Mouse (Mus musculus) spleen, adult 18-20 months (tissue): ENCODE data around the gene Ptprk.

Source experiments
- DNase-seq, 2 experiments: peaks; one replicate each; pipeline ENCODE4 v3.0.0; 2022; ENCODE audit warnings: mixed read lengths in 2 of 2

Ptprk gene

DNA sequence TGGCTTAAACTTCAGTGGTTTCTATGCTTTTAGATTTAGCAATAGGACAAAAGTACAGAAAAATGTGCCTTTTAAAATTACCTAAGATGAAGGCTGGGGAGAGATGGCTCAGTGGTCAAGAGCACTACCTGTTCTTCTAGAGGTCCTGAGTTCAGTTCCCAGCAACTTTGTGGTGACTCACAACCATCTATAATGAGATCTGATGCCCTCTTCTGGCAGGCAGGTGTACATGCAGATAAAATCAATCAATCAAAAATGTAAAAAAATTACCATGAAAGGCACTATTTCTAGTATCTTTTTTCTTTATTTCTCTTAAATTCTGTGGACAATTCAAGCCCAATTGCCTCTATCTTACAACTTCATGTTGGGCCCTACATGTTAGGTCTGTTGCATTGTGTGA lies 42.4 kb downstream of the Ptprk start:
- DNase-seq, result no peak

DNA sequence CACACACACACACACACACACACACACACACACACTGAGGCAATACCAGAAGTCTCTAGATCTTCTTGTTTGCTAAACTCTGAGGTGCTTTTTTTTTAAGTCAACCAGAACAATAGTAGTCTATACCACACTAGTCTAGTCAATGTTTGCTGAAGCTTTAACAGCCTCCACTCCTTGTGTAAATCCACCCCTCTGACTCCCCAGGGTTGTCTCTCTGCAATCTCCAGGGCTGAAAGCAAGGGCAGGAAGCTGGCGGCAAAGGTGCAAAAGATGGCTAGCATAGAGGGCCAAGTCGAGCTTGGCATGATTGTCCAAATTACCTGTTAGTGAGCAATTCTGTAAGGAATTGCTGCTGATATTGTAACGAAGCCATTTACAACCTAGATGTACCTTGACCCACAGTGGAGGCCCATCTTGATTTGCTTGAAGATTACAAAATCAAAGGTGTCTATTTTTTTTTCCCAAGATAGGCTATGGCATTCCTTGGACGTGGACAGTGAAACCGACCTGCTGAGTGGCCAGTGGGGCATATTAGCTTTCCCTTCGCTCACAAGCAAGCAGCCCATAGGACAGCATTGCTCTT lies 44.3 kb downstream of the Ptprk start:
- no peak for DNase-seq

DNA sequence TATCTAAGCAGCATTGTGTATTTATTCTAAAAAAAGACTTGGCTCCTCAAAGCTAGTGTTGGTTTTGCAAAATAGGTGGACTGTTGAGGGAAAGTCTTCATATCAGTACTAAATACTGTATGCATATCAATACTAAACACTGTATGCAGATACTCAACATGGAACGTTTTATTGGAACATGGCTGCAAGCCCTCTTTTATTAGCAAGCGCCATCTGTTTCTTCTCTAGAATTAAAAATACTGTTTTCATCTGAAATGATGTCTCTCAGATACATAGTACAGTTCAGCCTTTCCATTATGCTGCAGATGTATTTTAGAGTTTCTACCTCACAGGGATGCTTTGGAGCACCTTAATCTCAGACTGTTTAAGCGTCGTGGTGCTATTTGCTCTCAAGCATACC lies 49.3 kb downstream of the Ptprk start:
- no peak for DNase-seq

DNA sequence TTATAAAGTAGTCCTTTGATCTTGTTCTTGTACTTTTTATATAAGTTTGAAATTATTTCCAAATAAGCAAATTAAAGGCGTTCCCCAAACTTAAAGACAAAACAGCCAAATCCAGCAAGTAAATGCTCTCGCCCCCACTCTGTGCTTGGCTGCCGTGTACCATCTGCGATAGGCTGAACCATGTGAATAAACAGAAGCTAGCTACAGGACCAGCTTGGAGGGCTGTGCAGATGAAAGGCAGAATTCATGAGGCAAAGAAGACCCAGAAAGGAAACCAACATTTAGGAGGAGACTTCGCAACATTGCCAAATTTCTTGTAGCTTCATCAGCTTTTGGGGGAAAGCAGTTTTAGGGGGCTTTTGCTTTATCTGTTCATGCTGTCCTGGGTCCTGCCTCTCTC lies 53.4 kb downstream of the Ptprk start:
- DNase-seq, result no peak

DNA sequence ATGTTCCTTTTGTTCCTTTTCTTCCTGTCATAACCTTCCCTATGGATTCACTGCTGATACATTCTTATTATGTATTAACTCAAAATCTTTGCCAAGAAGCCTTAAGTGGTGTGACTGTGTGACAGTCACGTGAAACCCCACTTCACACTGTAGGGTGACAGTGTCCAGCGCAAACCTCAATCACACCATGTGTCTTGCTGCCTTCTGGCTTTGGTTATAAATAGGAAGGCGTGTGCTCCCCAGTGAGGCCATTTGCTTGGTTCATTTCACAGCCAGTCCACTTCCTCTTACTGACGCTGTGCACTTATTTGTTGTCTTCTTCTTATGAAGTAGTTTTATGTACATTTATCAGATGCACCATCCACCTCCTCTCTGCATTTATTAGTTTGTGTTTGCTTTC lies 53.8 kb downstream of the Ptprk start:
- no peak for DNase-seq

DNA sequence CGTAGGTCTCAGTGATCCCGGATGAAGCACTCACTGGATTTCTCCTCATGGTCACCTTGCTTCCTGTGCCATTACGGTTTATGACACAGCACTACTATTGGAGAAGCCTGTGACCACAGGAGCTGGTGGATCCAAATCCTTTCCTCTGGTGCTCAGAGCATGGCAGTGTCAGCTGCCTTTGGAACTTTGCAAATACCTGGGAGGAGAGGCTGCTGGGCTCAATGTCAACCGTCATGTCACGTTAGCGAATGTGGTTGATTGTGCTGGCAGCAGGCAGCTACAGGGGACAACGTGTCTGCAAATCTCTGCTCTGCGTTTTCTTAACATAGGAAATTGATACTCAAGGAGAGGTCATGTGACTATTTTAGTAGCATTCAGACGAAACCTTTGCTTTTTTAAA lies 55.8 kb downstream of the Ptprk start:
- DNase-seq, result no peak

DNA sequence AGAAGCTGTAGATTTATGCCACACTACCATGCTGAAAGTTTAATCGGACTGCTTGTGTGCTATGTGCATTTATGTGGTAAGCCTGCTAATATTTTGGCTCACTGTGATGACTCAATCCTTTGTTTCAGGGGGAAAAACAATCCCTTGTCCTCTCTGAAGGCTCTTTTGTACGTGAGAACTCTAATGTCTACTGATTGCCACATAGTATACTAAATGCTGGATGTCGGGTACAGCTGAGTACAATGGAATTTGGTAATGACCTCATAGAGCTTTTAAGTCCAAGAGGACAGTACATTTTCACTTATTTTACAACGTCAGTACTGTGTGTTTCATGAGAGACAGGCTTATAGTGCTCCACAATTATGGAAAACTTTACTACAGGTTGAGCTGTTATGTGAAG lies 59.1 kb downstream of the Ptprk start:
- no peak for DNase-seq

DNA sequence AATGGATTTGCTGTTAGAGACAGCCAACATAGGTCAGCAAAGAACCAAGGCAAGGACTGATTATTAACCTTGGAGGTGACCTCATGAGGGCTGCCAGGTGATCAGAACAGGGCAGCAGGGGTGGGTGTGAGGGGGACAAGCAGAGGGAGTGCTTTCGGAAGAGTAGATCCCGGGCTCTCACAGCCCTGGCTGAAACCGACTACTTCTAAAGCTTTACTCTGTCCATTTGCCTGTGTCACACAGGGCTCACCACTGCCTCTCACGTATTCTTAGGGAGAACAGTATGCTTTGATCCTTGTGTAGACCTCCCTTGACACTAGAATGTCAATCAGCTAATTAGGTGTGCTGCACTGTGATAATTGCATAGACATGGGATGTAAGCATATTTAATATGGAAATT lies 63.8 kb downstream of the Ptprk start:
- DNase-seq, result no peak

DNA sequence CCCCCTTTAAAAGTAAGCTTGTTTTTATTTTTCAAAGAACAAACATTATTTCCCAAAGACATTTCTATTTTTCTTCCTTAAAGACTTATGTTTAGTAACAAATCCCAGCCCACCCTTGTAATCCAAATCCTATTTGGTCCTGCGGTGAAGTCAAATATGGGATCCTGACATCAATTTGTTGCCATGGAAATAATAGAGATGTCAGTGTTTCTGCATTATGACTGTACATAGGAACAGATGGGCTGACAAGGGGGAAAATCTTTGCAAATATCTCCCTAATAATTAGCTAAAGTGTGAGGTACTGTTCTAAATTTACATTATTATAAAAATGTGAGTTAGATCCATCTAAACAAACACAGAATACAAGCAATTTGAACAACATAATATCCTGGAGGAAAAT lies 69.8 kb downstream of the Ptprk start:
- no peak for DNase-seq

DNA sequence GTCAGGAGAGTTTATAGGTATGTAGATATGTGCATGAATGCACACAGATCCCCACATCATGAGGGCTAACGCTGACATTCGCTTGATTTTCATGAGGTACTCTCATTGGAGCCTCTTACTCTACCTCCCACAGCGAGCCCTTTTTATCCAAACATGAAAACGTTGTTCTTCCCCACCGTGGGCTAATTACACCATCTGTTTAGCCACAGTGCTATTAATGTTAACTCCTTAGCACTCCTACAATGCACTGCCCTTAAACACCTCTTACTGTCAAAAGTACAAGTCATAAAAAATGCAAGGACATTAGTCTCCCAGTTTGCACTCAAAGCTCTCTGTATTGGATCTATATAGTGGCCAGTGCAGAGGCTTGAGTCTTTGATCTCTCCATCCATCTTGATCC lies 70.7 kb downstream of the Ptprk start:
- DNase-seq, result no peak

DNA sequence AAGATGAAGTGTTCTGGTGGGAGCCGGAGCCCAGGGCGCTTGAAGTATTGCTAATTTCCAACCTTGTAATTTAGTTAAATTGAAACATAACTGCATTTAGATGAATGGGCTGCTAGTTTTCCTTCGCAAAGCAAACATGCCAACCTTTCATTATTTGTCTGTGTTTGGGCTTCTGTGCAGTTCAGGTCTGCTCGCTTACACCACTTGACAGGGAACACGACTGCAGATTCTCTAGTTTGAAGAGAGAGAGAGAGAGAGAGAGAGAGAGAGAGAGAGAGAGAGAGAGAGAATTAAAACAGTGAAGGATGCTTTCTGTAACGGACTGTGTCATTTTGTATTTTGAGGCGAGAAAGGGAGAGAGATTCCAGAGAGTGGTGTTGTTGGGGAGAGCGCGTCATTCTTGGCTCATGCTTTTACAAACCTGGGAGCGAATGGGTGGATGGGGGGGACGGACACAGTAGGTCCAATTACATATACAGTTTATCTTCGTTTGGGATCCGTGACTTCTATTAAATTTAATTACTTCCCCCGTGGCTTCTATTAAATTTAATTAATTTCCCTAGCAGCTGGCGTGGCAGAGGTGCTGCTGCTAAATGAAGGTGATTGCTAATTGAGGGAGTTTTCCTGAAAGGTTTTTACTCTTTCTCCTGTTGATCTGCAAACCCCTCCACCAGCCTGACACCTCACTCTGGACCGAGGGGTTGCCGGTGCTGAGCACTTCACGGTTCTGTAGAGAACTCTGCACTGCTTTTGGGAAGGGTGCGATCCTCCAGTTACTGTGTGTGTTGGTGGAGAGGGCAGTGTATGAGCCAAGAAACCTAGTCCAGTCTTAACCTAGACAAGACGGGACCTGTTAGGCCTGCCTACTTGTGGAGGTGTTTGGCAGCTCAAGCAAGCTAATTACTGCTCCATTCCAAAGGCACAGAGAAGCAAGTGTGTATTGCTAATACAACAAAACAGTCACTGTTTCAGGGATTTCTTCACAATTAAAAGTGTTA lies 81.4 kb downstream of the Ptprk start:
- DNase-seq, result no peak

DNA sequence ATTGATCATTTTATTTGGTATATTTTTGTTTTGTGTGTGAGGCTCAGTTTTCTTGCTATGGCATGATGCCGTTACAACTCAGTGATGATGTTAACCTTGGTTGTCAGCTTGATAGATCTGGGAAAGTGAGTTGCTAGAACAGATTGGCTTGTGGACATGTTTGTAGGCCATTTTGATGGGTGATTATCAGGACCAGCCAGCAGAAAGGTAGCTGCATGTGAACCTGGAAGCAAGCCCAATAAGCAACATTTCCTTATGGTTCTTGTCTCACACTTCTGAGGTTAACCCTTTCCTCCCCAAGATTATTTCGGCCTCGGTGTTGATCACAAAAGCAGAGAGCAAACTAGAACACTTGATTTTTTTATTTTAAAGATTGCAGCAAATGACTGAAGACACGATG lies 85.1 kb downstream of the Ptprk start:
- DNase-seq, result no peak

DNA sequence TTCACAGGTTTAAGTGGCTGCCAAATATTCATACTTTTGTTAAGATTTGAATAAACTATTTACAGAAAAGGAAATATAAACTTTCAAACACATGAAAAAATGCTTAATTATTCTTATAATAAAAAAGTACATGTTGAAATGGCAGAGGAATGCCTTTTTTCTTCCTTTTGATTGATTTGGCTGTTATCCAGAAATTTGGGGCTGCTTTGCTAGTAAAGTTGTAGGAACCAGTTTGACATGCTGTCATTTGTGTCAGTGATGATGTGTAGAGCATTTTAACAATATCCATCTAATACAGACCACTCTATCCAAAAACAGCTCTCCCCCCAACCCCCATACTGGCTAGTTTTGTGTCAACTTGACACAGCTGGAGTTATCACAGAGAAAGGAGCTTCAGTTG lies 86.7 kb downstream of the Ptprk start:
- no peak for DNase-seq

DNA sequence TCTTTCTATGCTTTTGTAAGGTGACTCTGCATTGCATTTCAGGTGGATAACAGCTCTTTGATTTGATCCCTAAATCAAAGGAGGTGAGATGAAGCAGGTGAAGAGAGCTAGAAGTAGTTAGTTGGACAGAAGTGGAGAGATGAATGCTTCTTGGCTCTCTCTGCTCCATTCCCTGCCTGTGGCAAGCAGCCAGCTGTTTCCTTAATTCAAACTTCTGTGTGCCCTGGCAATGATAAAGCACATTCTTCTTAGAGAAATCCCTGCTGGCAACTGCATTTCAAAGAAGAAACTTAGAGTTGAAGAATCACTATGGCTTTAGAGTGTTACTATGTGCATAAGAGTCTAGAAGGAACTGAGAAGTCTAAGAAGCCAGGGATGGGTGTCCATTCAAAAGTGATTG lies 89.6 kb downstream of the Ptprk start:
- DNase-seq, result no peak

DNA sequence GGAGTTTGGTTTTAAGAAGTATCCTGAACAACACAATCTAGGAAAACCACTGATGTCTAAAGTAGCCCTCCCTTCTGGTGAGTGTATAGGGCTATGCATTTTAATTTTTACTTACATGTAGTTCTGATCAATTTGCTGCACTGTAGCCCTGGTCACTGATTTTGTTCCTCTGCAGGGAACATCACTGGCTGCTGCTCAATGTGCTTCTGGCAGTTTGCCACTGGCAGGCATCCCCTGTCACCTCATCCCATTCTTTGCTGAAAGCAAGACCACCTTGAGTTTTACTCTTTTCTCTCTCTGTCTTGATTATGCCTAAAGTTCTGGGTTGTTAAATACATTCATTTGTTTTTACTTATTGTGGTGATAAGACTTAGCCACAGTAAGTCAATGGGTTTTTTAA lies 90.1 kb downstream of the Ptprk start:
- no peak for DNase-seq

DNA sequence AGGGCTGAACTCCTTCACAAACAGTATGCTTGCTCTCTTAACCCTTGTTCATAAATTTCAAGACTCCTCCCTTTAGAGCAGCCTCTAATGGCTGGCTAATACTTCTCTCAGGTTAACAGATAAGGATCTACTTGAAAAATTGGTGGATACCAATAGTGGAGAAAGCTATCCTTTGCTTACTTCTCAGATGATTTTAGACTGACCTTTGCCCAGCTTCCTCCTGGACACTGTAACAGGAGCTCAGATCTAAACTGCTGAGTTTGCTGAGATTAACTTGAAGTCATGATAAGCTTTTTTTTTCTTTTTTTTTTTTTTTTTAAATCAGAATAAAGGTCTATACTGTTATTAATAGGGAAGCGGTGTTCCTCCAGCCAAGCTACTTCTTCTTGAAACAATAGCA lies 92.0 kb downstream of the Ptprk start:
- DNase-seq, result no peak

DNA sequence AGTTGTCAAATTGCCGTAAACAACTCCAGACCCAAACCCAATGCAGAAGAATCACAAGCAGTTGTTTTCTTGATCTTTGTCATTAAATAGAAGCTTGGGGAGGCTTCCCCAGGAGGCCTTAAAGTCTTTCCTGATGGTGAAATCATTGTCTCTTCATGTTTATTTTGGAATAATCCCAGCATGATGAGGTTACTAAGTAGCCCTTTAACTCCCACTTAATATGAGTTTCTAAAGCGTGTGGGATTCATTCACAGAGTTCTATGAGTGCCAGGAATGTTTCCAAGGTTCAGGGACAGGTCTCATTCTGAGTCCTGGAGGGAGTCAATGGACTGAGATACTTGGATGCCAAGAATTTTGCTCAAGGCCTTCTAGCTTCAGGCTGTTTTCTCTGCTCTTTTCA lies 92.5 kb downstream of the Ptprk start:
- no peak for DNase-seq

DNA sequence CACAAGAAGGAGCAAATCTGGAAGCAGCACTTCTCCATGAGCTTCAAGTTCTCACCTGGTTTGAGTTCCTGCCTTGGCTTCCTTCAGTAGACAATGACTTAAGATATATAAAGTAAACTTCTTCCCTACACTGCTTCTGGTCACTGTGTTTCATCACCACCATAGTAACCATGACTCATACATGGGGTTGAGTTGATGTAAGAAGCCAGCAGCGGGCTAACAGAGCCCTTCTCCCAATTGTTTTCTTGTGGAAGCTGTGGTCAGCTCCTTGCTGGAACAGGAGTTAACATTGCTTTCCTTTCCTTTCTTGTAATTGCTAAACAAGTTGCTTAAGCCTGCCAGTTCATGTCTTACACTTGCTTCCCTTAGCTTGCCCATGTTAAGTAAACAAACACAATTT lies 96.6 kb downstream of the Ptprk start:
- no peak for DNase-seq

DNA sequence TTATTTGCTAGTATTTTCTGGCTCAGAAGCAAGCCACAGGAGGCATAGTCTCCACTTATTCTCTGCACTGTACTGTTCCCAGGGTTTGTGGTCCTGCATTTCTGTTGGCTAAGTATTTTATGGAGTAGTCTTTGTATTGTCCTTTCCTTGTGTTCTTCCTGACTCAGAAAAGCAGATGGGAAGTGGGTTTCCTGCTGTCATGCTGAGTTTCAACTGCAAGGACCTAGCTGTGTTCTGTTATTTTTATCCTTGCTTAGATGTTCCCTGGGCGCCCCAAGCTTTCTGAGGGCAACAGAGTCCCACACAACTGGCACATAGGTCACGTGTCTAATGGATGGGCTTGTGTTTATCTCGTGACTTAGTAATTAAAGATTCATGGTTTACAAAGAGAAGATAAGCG lies 104.3 kb downstream of the Ptprk start:
- no peak for DNase-seq

DNA sequence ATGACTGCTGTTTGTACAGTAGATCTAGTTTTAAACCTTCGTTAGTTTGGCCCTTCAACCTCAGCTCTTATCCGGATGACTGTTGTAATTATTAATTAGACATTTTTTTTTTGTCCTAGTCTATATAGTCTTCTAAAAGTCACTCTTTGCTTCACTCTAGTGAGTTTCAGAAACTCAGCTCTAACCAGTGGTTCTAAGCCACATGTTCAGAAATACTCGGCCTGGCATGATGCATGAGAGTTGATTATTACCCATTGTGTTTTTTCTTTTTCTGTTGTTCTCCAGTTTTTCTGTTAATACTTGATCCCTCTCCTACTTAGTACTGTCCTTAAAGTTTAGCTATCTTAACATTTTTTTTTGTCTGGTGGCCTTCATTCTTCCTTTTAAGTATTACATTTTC lies 107.5 kb downstream of the Ptprk start:
- DNase-seq, result no peak

DNA sequence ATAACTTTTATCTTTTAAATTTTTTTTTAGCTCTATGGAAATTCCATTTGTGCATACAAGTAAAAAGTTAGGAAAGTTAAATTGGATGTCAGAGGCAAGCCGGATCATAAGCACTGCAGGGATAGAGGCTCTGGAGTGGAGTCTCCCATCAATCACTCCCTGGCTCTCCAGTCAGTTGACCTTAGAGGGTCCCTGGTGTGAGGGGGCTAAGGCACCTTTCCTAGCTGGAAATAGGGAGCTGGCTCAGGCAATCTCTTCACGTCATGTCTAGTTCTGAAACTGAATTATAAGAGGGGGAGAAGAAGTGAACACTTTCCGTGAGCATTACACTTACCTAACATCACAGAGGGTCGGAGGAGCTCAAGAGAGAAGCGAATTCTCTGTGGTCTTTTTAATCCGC lies 110.1 kb downstream of the Ptprk start:
- no peak for DNase-seq

DNA sequence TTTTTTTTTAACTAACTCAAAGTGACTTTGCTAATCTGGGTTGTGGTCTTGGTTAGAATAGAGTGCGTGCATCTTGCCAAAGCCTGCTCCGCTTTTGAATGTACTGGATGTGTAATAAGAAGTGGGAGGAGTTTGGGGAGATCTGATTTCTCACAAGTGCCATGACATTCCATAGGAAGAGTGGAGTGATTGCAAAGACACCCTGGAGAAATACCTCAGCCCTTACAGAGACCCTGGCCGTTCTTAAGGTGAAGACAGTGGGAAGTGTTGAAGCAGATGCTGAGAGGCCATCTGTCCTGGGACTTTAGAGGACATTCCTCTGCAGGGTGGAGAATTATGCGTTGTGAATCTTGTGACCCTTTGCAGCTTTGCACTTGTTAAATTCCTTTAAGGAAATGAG lies 110.7 kb downstream of the Ptprk start:
- DNase-seq, result no peak

DNA sequence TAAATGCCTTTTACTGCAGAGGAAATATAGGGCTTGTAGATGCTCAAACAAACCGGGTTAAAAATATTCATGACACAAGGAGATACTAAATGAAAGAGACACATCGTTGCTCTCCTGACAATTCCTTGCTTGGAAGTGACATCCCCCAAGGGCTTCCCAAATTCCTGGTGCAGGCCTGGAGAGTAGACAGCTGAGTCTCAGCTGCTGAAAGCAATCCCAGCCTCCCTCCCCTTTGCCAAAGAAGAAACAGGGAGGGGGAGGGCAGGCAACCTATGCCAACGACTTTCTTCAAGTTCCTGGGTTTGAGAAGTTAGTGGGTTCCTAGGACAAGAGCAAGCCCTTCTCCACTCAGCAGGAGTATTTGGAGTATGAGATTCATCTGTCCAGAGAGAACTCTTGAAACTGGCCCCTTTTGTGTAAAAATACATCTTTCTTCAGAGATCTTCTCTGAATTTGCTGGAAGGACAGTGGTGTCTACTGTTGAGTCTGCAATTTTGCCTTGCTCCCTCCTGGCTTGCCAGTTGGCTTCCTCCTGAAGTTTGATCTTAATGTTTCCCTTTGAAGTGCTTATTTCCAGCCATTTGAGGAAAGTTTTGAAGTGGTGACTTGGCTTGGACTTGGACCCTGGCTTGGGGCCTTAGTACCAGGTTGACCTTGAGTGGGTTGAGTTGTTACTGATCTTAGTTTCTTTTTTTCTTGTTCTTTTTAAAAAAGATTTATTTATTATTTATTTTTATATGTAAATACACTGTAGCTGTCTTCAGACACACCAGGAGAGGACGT lies 111.6 kb downstream of the Ptprk start:
- no peak for DNase-seq

DNA sequence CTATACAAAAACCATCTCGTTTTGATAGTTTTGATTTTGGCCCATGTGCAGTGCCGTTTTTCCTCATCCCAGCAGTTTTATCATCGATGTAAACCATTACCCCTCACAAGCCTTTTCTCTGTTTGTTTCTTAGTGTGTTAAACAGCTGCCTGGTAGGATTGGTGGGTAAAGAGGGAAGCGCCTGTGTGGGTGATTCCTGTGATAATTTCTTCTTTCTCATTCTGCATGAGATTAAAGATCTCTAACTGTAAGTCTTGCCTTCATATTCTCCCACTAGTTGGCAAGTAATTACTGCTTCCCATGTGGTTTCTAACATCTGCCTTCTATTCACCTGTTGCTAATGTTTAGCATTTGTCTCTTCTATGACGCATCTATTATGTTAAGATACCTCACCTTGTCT lies 116.8 kb downstream of the Ptprk start:
- DNase-seq, result no peak
